Mouse (Mus musculus): ENCODE results near the gene Palb2. TPM values are rescaled to one million over a fixed set of nuclear protein-coding genes. Genes with fewer than 3 reads are reported as not detected.

Palb2 gene
- polyA plus RNA-seq, 1 experiment = 4.8 TPM

- no peaks in the 10 kb centered on the region for H3K27me3 ChIP-seq (ENCODE audit: control insufficient read depth, insufficient read depth, low read length)
- H3K36me3 ChIP-seq (ENCODE audit: control insufficient read depth, insufficient read depth, low read length) = peaks cover 2% of the 10 kb centered on the region
- TF ChIP-seq CTCF (IDR thresholded peaks at IDR 0.05; ENCODE audit: control insufficient read depth, insufficient read depth, insufficient replicate concordance, low read depth, low read length) = peak; percentile 50; the same call in 1 of the 2 replicates
- TF ChIP-seq POLR2A (IDR thresholded peaks at IDR 0.05; ENCODE audit: control insufficient read depth, low read depth, low read length) = no peak
- H3K4me3 ChIP-seq (ENCODE audit: control insufficient read depth, low read depth, low read length) = no peak overlapping the region
- no peak overlapping the region for H3K27ac ChIP-seq (ENCODE audit: control insufficient read depth, insufficient read depth, low read depth, low read length)
- peaks cover 5% of the 10 kb centered on the region for H3K4me1 ChIP-seq (ENCODE audit: control insufficient read depth, insufficient read depth, low read length)
Observed at GRCm38 (mm10) chr7:122099222-122099621, 33.6 kb downstream of the Palb2 start.

GRCm38 (mm10) chr7:122098009-122098408, 34.8 kb downstream of the Palb2 start:
- Histone ChIP-seq H3K27ac (ENCODE audit: control insufficient read depth, insufficient read depth, low read depth, low read length) (no peak overlapping the region), H3K4me3 (ENCODE audit: control insufficient read depth, low read depth, low read length) (no peak overlapping the region), H3K36me3 (ENCODE audit: control insufficient read depth, insufficient read depth, low read length) (peaks cover 2% of the 10 kb centered on the region), H3K4me1 (ENCODE audit: control insufficient read depth, insufficient read depth, low read length) (peaks cover 5% of the 10 kb centered on the region), H3K27me3 (ENCODE audit: control insufficient read depth, insufficient read depth, low read length) (no peaks in the 10 kb centered on the region)
- TF ChIP-seq POLR2A (IDR thresholded peaks at IDR 0.05; ENCODE audit: control insufficient read depth, low read depth, low read length) = no peak
- TF ChIP-seq CTCF (IDR thresholded peaks at IDR 0.05; ENCODE audit: control insufficient read depth, insufficient read depth, insufficient replicate concordance, low read depth, low read length) = no peak

GRCm38 (mm10) chr7:122094564-122095330, 38.0 kb downstream of the Palb2 start:
- Histone ChIP-seq H3K4me1 (ENCODE audit: control insufficient read depth, insufficient read depth, low read length) (no peaks in the 10 kb centered on the region), H3K4me3 (ENCODE audit: control insufficient read depth, low read depth, low read length) (no peak overlapping the region), H3K27me3 (ENCODE audit: control insufficient read depth, insufficient read depth, low read length) (no peaks in the 10 kb centered on the region), H3K36me3 (ENCODE audit: control insufficient read depth, insufficient read depth, low read length) (peaks cover 2% of the 10 kb centered on the region), H3K27ac (ENCODE audit: control insufficient read depth, insufficient read depth, low read depth, low read length) (no peak overlapping the region)
- TF ChIP-seq CTCF (IDR thresholded peaks at IDR 0.05; ENCODE audit: control insufficient read depth, insufficient read depth, insufficient replicate concordance, low read depth, low read length) = no peak
- no peak for TF ChIP-seq POLR2A (IDR thresholded peaks at IDR 0.05; ENCODE audit: control insufficient read depth, low read depth, low read length)

GRCm38 (mm10) chr7:122087195-122087982, 45.4 kb downstream of the Palb2 start:
- H3K4me3 ChIP-seq (ENCODE audit: control insufficient read depth, low read depth, low read length) = no peak overlapping the region
- peaks cover 2% of the 10 kb centered on the region for H3K36me3 ChIP-seq (ENCODE audit: control insufficient read depth, insufficient read depth, low read length)
- no peaks in the 10 kb centered on the region for H3K27me3 ChIP-seq (ENCODE audit: control insufficient read depth, insufficient read depth, low read length)
- no peak for TF ChIP-seq CTCF (IDR thresholded peaks at IDR 0.05; ENCODE audit: control insufficient read depth, insufficient read depth, insufficient replicate concordance, low read depth, low read length)
- no peak for TF ChIP-seq POLR2A (IDR thresholded peaks at IDR 0.05; ENCODE audit: control insufficient read depth, low read depth, low read length)
- H3K27ac ChIP-seq (ENCODE audit: control insufficient read depth, insufficient read depth, low read depth, low read length) = no peak overlapping the region
- no peaks in the 10 kb centered on the region for H3K4me1 ChIP-seq (ENCODE audit: control insufficient read depth, insufficient read depth, low read length)

GRCm38 (mm10) chr7:122081071-122081470, 51.7 kb downstream of the Palb2 start:
- Histone ChIP-seq H3K27me3 (ENCODE audit: control insufficient read depth, insufficient read depth, low read length) (no peaks in the 10 kb centered on the region), H3K4me3 (ENCODE audit: control insufficient read depth, low read depth, low read length) (no peak overlapping the region), H3K36me3 (ENCODE audit: control insufficient read depth, insufficient read depth, low read length) (peaks cover 4% of the 10 kb centered on the region; the same call in 1 of the 2 replicates), H3K4me1 (ENCODE audit: control insufficient read depth, insufficient read depth, low read length) (no peaks in the 10 kb centered on the region), H3K27ac (ENCODE audit: control insufficient read depth, insufficient read depth, low read depth, low read length) (no peak overlapping the region)
- TF ChIP-seq POLR2A (IDR thresholded peaks at IDR 0.05; ENCODE audit: control insufficient read depth, low read depth, low read length) (no peak), CTCF (IDR thresholded peaks at IDR 0.05; ENCODE audit: control insufficient read depth, insufficient read depth, insufficient replicate concordance, low read depth, low read length) (no peak)

GRCm38 (mm10) chr7:122079798-122080554, 52.8 kb downstream of the Palb2 start:
- H3K27me3 ChIP-seq (ENCODE audit: control insufficient read depth, insufficient read depth, low read length) = no peaks in the 10 kb centered on the region
- H3K4me1 ChIP-seq (ENCODE audit: control insufficient read depth, insufficient read depth, low read length) = no peaks in the 10 kb centered on the region
- no peak overlapping the region for H3K4me3 ChIP-seq (ENCODE audit: control insufficient read depth, low read depth, low read length)
- peaks cover 4% of the 10 kb centered on the region; the same call in 1 of the 2 replicates for H3K36me3 ChIP-seq (ENCODE audit: control insufficient read depth, insufficient read depth, low read length)
- H3K27ac ChIP-seq (ENCODE audit: control insufficient read depth, insufficient read depth, low read depth, low read length) = no peak overlapping the region
- TF ChIP-seq CTCF (IDR thresholded peaks at IDR 0.05; ENCODE audit: control insufficient read depth, insufficient read depth, insufficient replicate concordance, low read depth, low read length) (no peak), POLR2A (IDR thresholded peaks at IDR 0.05; ENCODE audit: control insufficient read depth, low read depth, low read length) (no peak)

Data from testis, adult 2 months (tissue).